Mouse (Mus musculus) neural tube, embryonic 14.5 days (tissue): Measurements from ENCODE around the gene Vasn. TPM values are rescaled to one million over a fixed set of nuclear protein-coding genes. Genes with fewer than 3 reads are reported as not detected.

Source experiments
- ATAC-seq: fragments of 200-750 bp; cut with Nextera tagmentation; 2 replicates; pipeline ENCODE4 v1.8.0; 2017; ENCODE audit warnings: low read depth, mild to moderate bottlenecking, moderate TSS enrichment, moderate library complexity
- H3K27ac ChIP-seq: fragments of 300-500 bp; sonication (generic); 2 replicates; pipeline ENCODE4 v1.5.1; 2014; ENCODE audit warnings: low read depth, mild to moderate bottlenecking, control low read depth, low read length, moderate library complexity, mixed read lengths
- H3K27me3 ChIP-seq: fragments of 300-500 bp; sonication (generic); 2 replicates; pipeline ENCODE4 v1.6.1; 2014; ENCODE audit warnings: low read length; ENCODE audit not compliant: control insufficient read depth, insufficient read depth
- H3K36me3 ChIP-seq: fragments of 300-500 bp; sonication (generic); 2 replicates; pipeline ENCODE4 v1.6.1; 2014; ENCODE audit warnings: low read length, mixed read lengths; ENCODE audit not compliant: control insufficient read depth, insufficient read depth
- H3K4me1 ChIP-seq: fragments of 300-500 bp; sonication (generic); 2 replicates; pipeline ENCODE4 v1.6.1; 2014; ENCODE audit warnings: low read length; ENCODE audit not compliant: control insufficient read depth, insufficient read depth
- H3K4me2 ChIP-seq: fragments of 300-500 bp; sonication (generic); 2 replicates; pipeline ENCODE4 v1.6.1; 2014; ENCODE audit warnings: mild to moderate bottlenecking, low read depth, low read length, control low read depth
- H3K4me3 ChIP-seq: fragments of 300-500 bp; sonication (generic); 2 replicates; pipeline ENCODE4 v1.5.1; 2014; ENCODE audit warnings: low read depth, low read length, control low read depth, mixed read lengths
- H3K9ac ChIP-seq: fragments of 300-500 bp; sonication (generic); replicated peaks from 2 replicates; pipeline ENCODE4 v1.6.1; 2014; ENCODE audit warnings: low read depth, mild to moderate bottlenecking, control low read depth, low read length, mixed read lengths
- H3K9me3 ChIP-seq: fragments of 300-500 bp; sonication (generic); 2 replicates; pipeline ENCODE4 v1.6.1; 2016; ENCODE audit warnings: low read length; ENCODE audit not compliant: control insufficient read depth
- WGBS: fragments of 180-500 bp; shearing (Covaris S2); extraction: QIAGEN DNeasy Blood & Tissue Kit; methylation state at CpG from one replicate; pipeline ENCODE4 v1.1.7; 2014; 5-methylcytosine and 5-hydroxymethylcytosine counted together
- polyA plus RNA-seq: library from polyadenylated mRNA; unstranded; fragments of >200 nt; fragmentation: Nextera tagmentation; extraction: Ambion mirVana; gene quantifications from 2 replicates; pipeline ENCODE4 v1.2.1, GENCODE M21; 2014

Gene Vasn
- polyA plus RNA-seq, 1 experiment from 2014 or later: 4.4 TPM

- H3K27ac ChIP-seq: no peak overlapping the region
- peaks cover 19% of the 10 kb centered on the region; the same call in 1 of the 2 replicates for H3K36me3 ChIP-seq
- H3K27me3 ChIP-seq: no peaks in the 10 kb centered on the region
- H3K9me3 ChIP-seq: no peaks in the 10 kb centered on the region
- H3K4me3 ChIP-seq: no peak overlapping the region
- no peak overlapping the region; the same call in 1 of the 2 replicates for H3K9ac ChIP-seq
- no peak for ATAC-seq
- H3K4me2 ChIP-seq: no peak overlapping the region
- WGBS: 82% methylated on average over 4 of the region's 4 CpGs
- peaks cover 10% of the 10 kb centered on the region; the same call in 1 of the 2 replicates for H3K4me1 ChIP-seq
Observed at GRCm38 (mm10) chr16:4646831-4647230, 7.1 kb downstream of the Vasn start.

GRCm38 (mm10) chr16:4647651-4648141 lies 8.0 kb downstream of the Vasn start:
- no peak overlapping the region for H3K4me3 ChIP-seq
- peaks cover 10% of the 10 kb centered on the region; the same call in 1 of the 2 replicates for H3K4me1 ChIP-seq
- H3K27me3 ChIP-seq: no peaks in the 10 kb centered on the region
- H3K9ac ChIP-seq: no peak overlapping the region
- H3K4me2 ChIP-seq: no peak overlapping the region
- no peaks in the 10 kb centered on the region for H3K9me3 ChIP-seq
- ATAC-seq: no peak
- H3K27ac ChIP-seq: no peak overlapping the region
- WGBS: 79% methylated on average over 13 of the region's 13 CpGs
- H3K36me3 ChIP-seq: peaks cover 19% of the 10 kb centered on the region; the same call in 1 of the 2 replicates

- Histone ChIP-seq H3K9me3 (no peaks in the 10 kb centered on the region), H3K4me2 (no peak overlapping the region), H3K27me3 (no peaks in the 10 kb centered on the region), H3K9ac (no peak overlapping the region), H3K36me3 (peaks cover 19% of the 10 kb centered on the region; the same call in 1 of the 2 replicates), H3K4me3 (no peak overlapping the region), H3K4me1 (peaks cover 5% of the 10 kb centered on the region; the same call in 1 of the 2 replicates), H3K27ac (no peak overlapping the region)
- ATAC-seq: no peak
- WGBS: 89% methylated on average over 28 of the region's 28 CpGs
Observed at GRCm38 (mm10) chr16:4648416-4649023, 8.8 kb downstream of the Vasn start.

GRCm38 (mm10) chr16:4649211-4649610 lies 9.5 kb downstream of the Vasn start:
- H3K9ac ChIP-seq: no peak overlapping the region
- no peak overlapping the region for H3K4me2 ChIP-seq
- no peaks in the 10 kb centered on the region for H3K27me3 ChIP-seq
- peaks cover 19% of the 10 kb centered on the region; the same call in 1 of the 2 replicates for H3K36me3 ChIP-seq
- H3K27ac ChIP-seq: no peak overlapping the region
- H3K4me1 ChIP-seq: peaks cover 1% of the 10 kb centered on the region; the same call in 1 of the 2 replicates
- WGBS: 85% methylated on average over 5 of the region's 5 CpGs
- no peak for ATAC-seq
- no peaks in the 10 kb centered on the region for H3K9me3 ChIP-seq
- no peak overlapping the region for H3K4me3 ChIP-seq

- H3K36me3 ChIP-seq: peaks cover 19% of the 10 kb centered on the region; the same call in 1 of the 2 replicates
- H3K4me1 ChIP-seq: no peaks in the 10 kb centered on the region
Observed at GRCm38 (mm10) chr16:4649692-4650091, 10.0 kb downstream of the Vasn start.

GRCm38 (mm10) chr16:4650161-4650560 lies 10.4 kb downstream of the Vasn start:
- no peak for ATAC-seq
- H3K4me2 ChIP-seq: no peak overlapping the region
- 88% methylated on average over 3 of the region's 3 CpGs for WGBS
- no peaks in the 10 kb centered on the region for H3K4me1 ChIP-seq
- H3K36me3 ChIP-seq: peaks cover 19% of the 10 kb centered on the region; the same call in 1 of the 2 replicates
- H3K27me3 ChIP-seq: no peaks in the 10 kb centered on the region
- no peaks in the 10 kb centered on the region for H3K9me3 ChIP-seq
- no peak overlapping the region for H3K27ac ChIP-seq
- H3K9ac ChIP-seq: no peak overlapping the region
- no peak overlapping the region for H3K4me3 ChIP-seq

More at GRCm38 (mm10) chr16:4649692-4650091, 10.0 kb downstream of the Vasn start:
- Histone ChIP-seq H3K27me3 (no peaks in the 10 kb centered on the region), H3K9ac (no peak overlapping the region), H3K9me3 (no peaks in the 10 kb centered on the region), H3K4me2 (no peak overlapping the region), H3K27ac (no peak overlapping the region), H3K4me3 (no peak overlapping the region)
- WGBS: 92% methylated on average over 11 of the region's 11 CpGs
- ATAC-seq: no peak

- no peak overlapping the region for H3K4me2 ChIP-seq
- WGBS: 94% methylated on average over 1 of the region's 1 CpGs
- no peak overlapping the region for H3K9ac ChIP-seq
- peaks cover 19% of the 10 kb centered on the region; the same call in 1 of the 2 replicates for H3K36me3 ChIP-seq
- H3K27me3 ChIP-seq: no peaks in the 10 kb centered on the region
- ATAC-seq: no peak
- no peaks in the 10 kb centered on the region for H3K9me3 ChIP-seq
- H3K4me3 ChIP-seq: no peak overlapping the region
- H3K4me1 ChIP-seq: no peaks in the 10 kb centered on the region
- H3K27ac ChIP-seq: no peak overlapping the region
Observed at GRCm38 (mm10) chr16:4651081-4651480, 11.3 kb downstream of the Vasn start.

- Histone ChIP-seq H3K4me3 (no peak overlapping the region), H3K4me1 (no peaks in the 10 kb centered on the region), H3K27me3 (no peaks in the 10 kb centered on the region), H3K36me3 (peaks cover 19% of the 10 kb centered on the region; the same call in 1 of the 2 replicates), H3K27ac (no peak overlapping the region), H3K9ac (no peak overlapping the region), H3K4me2 (no peak overlapping the region), H3K9me3 (no peaks in the 10 kb centered on the region)
- WGBS: 53% methylated on average over 7 of the region's 7 CpGs
- no peak for ATAC-seq
Observed at GRCm38 (mm10) chr16:4651624-4652023, 11.9 kb downstream of the Vasn start.

- no peak overlapping the region for H3K27ac ChIP-seq
- no peaks in the 10 kb centered on the region for H3K9me3 ChIP-seq
- 63% methylated on average over 4 of the region's 4 CpGs for WGBS
- H3K4me2 ChIP-seq: no peak overlapping the region
- peaks cover 19% of the 10 kb centered on the region; the same call in 1 of the 2 replicates for H3K36me3 ChIP-seq
- no peak for ATAC-seq
- H3K27me3 ChIP-seq: no peaks in the 10 kb centered on the region
- H3K4me3 ChIP-seq: no peak overlapping the region
- H3K4me1 ChIP-seq: no peaks in the 10 kb centered on the region
- no peak overlapping the region for H3K9ac ChIP-seq
Observed at GRCm38 (mm10) chr16:4652707-4653416, 13.1 kb downstream of the Vasn start.
